Mouse (Mus musculus): ENCODE results near the gene Clcn1.

GRCm38 (mm10) chr6:42339981-42340380, 53.5 kb downstream of the Clcn1 start:
- TF ChIP-seq CTCF (IDR thresholded peaks at IDR 0.05; ENCODE audit: low read depth, low read length) = no peak
- TF ChIP-seq POLR2A (IDR thresholded peaks at IDR 0.05; ENCODE audit: borderline replicate concordance, low read depth, low read length) = no peak

All from bone marrow macrophage, adult 2 months (primary cell).